Mouse (Mus musculus) stomach, embryonic 15.5 days (tissue): Measurements from ENCODE around the gene Strbp. TPM values are rescaled to one million over a fixed set of nuclear protein-coding genes. Genes with fewer than 3 reads are reported as not detected.

Experiments used
- ATAC-seq: fragments of 200-750 bp; cut with Nextera tagmentation; 2 replicates; pipeline ENCODE4 v1.8.0; 2017; ENCODE audit warnings: low read depth, moderate number of reproducible peaks, moderate TSS enrichment; ENCODE audit not compliant: insufficient read depth, low FRiP score
- H3K27ac ChIP-seq: fragments of 300-500 bp; sonication (generic); 2 replicates; pipeline ENCODE4 v1.5.1; 2015; ENCODE audit warnings: mild to moderate bottlenecking, inconsistent platforms
- H3K27me3 ChIP-seq: fragments of 300-500 bp; sonication (generic); replicated peaks from 2 replicates; pipeline ENCODE4 v1.6.1; 2015; ENCODE audit warnings: inconsistent platforms
- H3K36me3 ChIP-seq: fragments of 300-500 bp; sonication (generic); 2 replicates; pipeline ENCODE4 v1.6.1; 2015; ENCODE audit warnings: inconsistent platforms
- H3K4me1 ChIP-seq: fragments of 300-500 bp; sonication (generic); 2 replicates; pipeline ENCODE4 v1.6.1; 2015; ENCODE audit warnings: inconsistent platforms
- H3K4me2 ChIP-seq: fragments of 300-500 bp; sonication (generic); 2 replicates; pipeline ENCODE4 v1.6.1; 2015; ENCODE audit warnings: mild to moderate bottlenecking, inconsistent platforms
- H3K4me3 ChIP-seq: fragments of 300-500 bp; sonication (generic); replicated peaks from 2 replicates; pipeline ENCODE4 v1.5.1; 2015; ENCODE audit warnings: inconsistent platforms
- H3K9ac ChIP-seq: fragments of 300-500 bp; sonication (generic); 2 replicates; pipeline ENCODE4 v1.6.1; 2015; ENCODE audit warnings: inconsistent platforms
- H3K9me3 ChIP-seq: fragments of 300-500 bp; sonication (generic); 2 replicates; pipeline ENCODE4 v1.6.1; 2016; ENCODE audit warnings: inconsistent platforms
- WGBS: fragments of 180-500 bp; shearing (Covaris S2); methylation state at CpG from one replicate; pipeline ENCODE4 v1.1.7; 2015; 5-methylcytosine and 5-hydroxymethylcytosine counted together
- microRNA-seq: library from miRNA; unstranded; fragments of <30 nt; microRNA quantifications from one replicate; pipeline ENCODE4, GENCODE M21; 2016
- polyA plus RNA-seq: library from polyadenylated mRNA; unstranded; fragments of >200 nt; fragmentation: Nextera tagmentation; extraction: Ambion mirVana; gene quantifications from 2 replicates; pipeline ENCODE4 v1.2.1, GENCODE M21; 2015

Gene Strbp
- polyA plus RNA-seq, 1 experiment from 2014 or later = 28.8 TPM

- peak overlapping the region; percentile 93 for H3K27ac ChIP-seq
- no peaks in the 10 kb centered on the region for H3K27me3 ChIP-seq
- WGBS = 7% methylated on average over 44 of the region's 44 CpGs
- H3K4me1 ChIP-seq = no peaks in the 10 kb centered on the region
- H3K9me3 ChIP-seq = no peaks in the 10 kb centered on the region
- H3K36me3 ChIP-seq = no peaks in the 10 kb centered on the region
- peak overlapping the region; percentile 70 for H3K4me2 ChIP-seq
- peak overlapping the region; percentile 76 for H3K4me3 ChIP-seq
- H3K9ac ChIP-seq = peak overlapping the region; percentile 53; the same call in 1 of the 2 replicates
- ATAC-seq = peak; percentile 98
These were observed 251.8 kb downstream of the Strbp start for GRCm38 (mm10) chr2:37451667-37452375.

DNA sequence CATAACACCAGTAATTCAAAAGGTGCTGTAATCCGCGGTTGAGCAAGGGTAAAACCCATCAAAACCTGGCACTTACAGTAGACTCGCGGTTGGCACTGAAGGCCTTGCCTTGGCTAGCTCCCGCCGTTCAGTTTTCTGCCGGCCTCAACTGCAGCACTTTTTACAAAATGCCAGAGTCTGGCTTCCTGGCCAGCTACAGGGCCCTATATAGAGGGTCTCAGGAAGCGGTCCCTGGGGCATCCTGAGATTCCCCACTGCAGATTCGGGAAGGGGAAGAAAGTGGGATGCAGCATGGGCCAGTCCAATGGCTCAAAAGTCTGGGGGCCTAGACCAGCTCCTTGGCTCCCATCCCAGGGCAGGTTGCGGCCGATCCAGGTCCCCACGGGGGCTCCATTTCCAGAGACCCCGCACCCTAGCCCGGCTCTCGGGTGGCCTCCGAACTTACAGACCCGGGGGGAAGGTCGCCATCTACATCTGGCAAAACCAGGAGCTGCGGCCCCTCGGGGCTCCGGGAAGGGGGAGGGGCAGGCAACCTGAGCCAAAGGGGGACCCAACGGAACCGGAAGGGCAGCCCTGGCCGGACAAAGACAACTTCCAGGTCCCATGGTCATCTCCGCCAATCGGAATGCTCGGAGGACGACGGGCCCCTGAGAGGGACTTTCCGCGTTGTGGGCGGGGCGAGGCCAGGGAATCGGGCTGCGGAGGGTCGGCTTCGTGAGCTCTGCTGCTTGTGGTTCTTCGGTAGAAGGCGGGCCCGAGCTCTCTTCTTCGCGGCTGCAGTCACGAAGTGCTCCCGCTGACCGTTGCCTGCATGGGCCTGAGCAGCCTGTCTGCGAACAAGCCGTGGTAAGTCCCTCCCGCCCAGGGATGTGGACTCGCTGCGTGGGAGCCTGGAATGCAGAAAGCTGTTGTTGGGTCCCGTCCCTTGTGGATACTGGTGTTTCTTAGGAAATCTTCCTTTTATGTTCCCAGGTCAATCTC lies 260.8 kb downstream of the Strbp start, which contains the start of the genes Zbtb26, Zbtb6 and Rabgap1:
Zbtb26 (minus strand) TSS at position 525 of the 981 bp plus-strand sequence.
Zbtb6 (minus strand) TSS at position 561 of the 981 bp plus-strand sequence.
Rabgap1 (plus strand) TSS at position 669 of the 981 bp plus-strand sequence.
- peak; percentile 99 for ATAC-seq
- Histone ChIP-seq H3K4me2 (peak within 1 kb of the TSS; percentile 63), H3K4me1 (no peaks in the 10 kb centered on the region), H3K9me3 (no peaks in the 10 kb centered on the region), H3K36me3 (no peaks in the 10 kb centered on the region), H3K27ac (peak within 1 kb of the TSS; percentile 88), H3K9ac (peak within 1 kb of the TSS; percentile 60), H3K27me3 (no peaks in the 10 kb centered on the region), H3K4me3 (peak within 1 kb of the TSS; percentile 89)
- under 1% methylated on average over 51 of the region's 51 CpGs for WGBS

Small RNAs within 50 kb of the gene (microRNA-seq; reads per million reads assigned to microRNA genes)
- gene Mir5128 = 1.4 reads per million

Other genes with a start within 250 kb of the Strbp start
- gene Gpr21, start 187.5 kb downstream of the Strbp start, polyA plus RNA-seq = 1.8 and 2.5 TPM in 2 replicates
- gene Crb2, start 72.4 kb upstream of the Strbp start, polyA plus RNA-seq = 1.8 and 2.0 TPM in 2 replicates